Mouse (Mus musculus) intestine, embryonic 16.5 days (tissue): ENCODE data around the gene Mtrf1. TPM values are rescaled to one million over a fixed set of nuclear protein-coding genes. Genes with fewer than 3 reads are reported as not detected.
"Not testable (repeated sequence)": the region's sequence is repeated elsewhere in the genome, so short reads cannot be mapped to it uniquely, and the experiment has no call there.

Experiments
- ATAC-seq: fragments of 200-750 bp; cut with Nextera tagmentation; 2 replicates; pipeline ENCODE4 v1.8.0; 2017; ENCODE audit warnings: moderate TSS enrichment, moderate library complexity
- H3K27ac ChIP-seq: fragments of 300-500 bp; sonication (generic); 2 replicates; pipeline ENCODE4 v1.5.1; 2014; ENCODE audit warnings: mild to moderate bottlenecking, low read length
- H3K27me3 ChIP-seq: fragments of 300-500 bp; sonication (generic); replicated peaks from 2 replicates; pipeline ENCODE4 v1.6.1; 2014; ENCODE audit warnings: low read length, control low read depth, mixed read lengths; ENCODE audit not compliant: control insufficient read depth, insufficient read depth
- H3K36me3 ChIP-seq: fragments of 300-500 bp; sonication (generic); 2 replicates; pipeline ENCODE4 v1.6.1; 2014; ENCODE audit warnings: low read length, control low read depth; ENCODE audit not compliant: control insufficient read depth, insufficient read depth
- H3K4me1 ChIP-seq: fragments of 300-500 bp; sonication (generic); 2 replicates; pipeline ENCODE4 v1.6.1; 2014; ENCODE audit warnings: low read length, control low read depth, mixed read lengths; ENCODE audit not compliant: control insufficient read depth, insufficient read depth
- H3K4me2 ChIP-seq: fragments of 300-500 bp; sonication (generic); 2 replicates; pipeline ENCODE4 v1.6.1; 2014; ENCODE audit warnings: low read depth, low read length, control low read depth
- H3K4me3 ChIP-seq: fragments of 300-500 bp; sonication (generic); 2 replicates; pipeline ENCODE4 v1.5.1; 2014; ENCODE audit warnings: mild to moderate bottlenecking, low read length
- H3K9ac ChIP-seq: fragments of 300-500 bp; sonication (generic); 2 replicates; pipeline ENCODE4 v1.6.1; 2014; ENCODE audit warnings: low read depth, low read length
- H3K9me3 ChIP-seq: fragments of 300-500 bp; sonication (generic); 2 replicates; pipeline ENCODE4 v1.6.1; 2016; ENCODE audit warnings: low read length, control low read depth; ENCODE audit not compliant: control insufficient read depth
- WGBS: fragments of 180-500 bp; shearing (Covaris S2); extraction: QIAGEN DNeasy Blood & Tissue Kit; methylation state at CpG from one replicate; pipeline ENCODE4 v1.1.7; 2014; 5-methylcytosine and 5-hydroxymethylcytosine counted together
- polyA plus RNA-seq: library from polyadenylated mRNA; unstranded; fragments of >200 nt; fragmentation: Nextera tagmentation; extraction: Ambion mirVana; gene quantifications from 2 replicates; pipeline ENCODE4 v1.2.1, GENCODE M21; 2015

The Mtrf1 gene
- polyA plus RNA-seq, 1 experiment from 2014 or later: 11.5 TPM

GRCm38 (mm10) chr14:79407641-79408040, 10.1 kb downstream of the Mtrf1 start:
- H3K9me3 ChIP-seq: no peaks in the 10 kb centered on the region
- no peak overlapping the region for H3K4me3 ChIP-seq
- no peaks in the 10 kb centered on the region for H3K4me1 ChIP-seq
- no peak overlapping the region for H3K9ac ChIP-seq
- no peak overlapping the region for H3K4me2 ChIP-seq
- ATAC-seq: no peak
- no peaks in the 10 kb centered on the region for H3K27me3 ChIP-seq
- 69% methylated on average over 2 of the region's 2 CpGs for WGBS
- H3K36me3 ChIP-seq: peaks cover 5% of the 10 kb centered on the region; the same call in 1 of the 2 replicates
- no peak overlapping the region for H3K27ac ChIP-seq

- Histone ChIP-seq H3K4me3 (no peak overlapping the region), H3K4me1 (no peaks in the 10 kb centered on the region), H3K27me3 (no peaks in the 10 kb centered on the region), H3K4me2 (no peak overlapping the region), H3K9me3 (no peaks in the 10 kb centered on the region), H3K27ac (no peak overlapping the region), H3K36me3 (no peaks in the 10 kb centered on the region), H3K9ac (no peak overlapping the region)
- ATAC-seq: no peak
- WGBS: 88% methylated on average over 6 of the region's 6 CpGs
These were observed 11.8 kb downstream of the Mtrf1 start for GRCm38 (mm10) chr14:79409278-79409830.

GRCm38 (mm10) chr14:79410662-79411061, 13.1 kb downstream of the Mtrf1 start:
- no peaks in the 10 kb centered on the region for H3K36me3 ChIP-seq
- H3K9ac ChIP-seq: no peak overlapping the region
- no peaks in the 10 kb centered on the region for H3K27me3 ChIP-seq
- WGBS: 68% methylated on average over 2 of the region's 2 CpGs
- no peaks in the 10 kb centered on the region for H3K9me3 ChIP-seq
- no peaks in the 10 kb centered on the region for H3K4me1 ChIP-seq
- peak; percentile 48; the same call in 1 of the 2 replicates for ATAC-seq
- H3K4me2 ChIP-seq: no peak overlapping the region
- no peak overlapping the region for H3K27ac ChIP-seq
- H3K4me3 ChIP-seq: no peak overlapping the region

DNA sequence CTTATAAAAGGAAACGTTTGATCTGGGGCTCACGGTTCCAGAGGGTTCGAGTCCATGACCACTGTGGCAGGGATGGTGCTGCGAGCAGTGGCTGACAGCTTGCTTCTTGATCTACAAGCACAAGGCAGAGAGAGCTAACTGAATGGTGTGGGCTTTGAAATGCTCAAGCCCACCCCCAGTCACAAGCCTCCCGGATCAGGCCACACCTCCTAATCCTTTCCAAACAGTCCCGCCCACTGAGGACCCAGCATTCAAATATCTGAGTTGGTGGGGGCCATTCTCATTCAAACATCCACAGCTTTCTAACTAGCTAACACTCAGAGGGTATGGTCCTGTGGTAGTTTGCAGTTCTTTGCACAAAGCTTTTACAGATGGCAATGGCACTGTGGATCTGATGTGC, 15.5 kb downstream of the Mtrf1 start:
- no peaks in the 10 kb centered on the region for H3K4me1 ChIP-seq
- no peaks in the 10 kb centered on the region for H3K27me3 ChIP-seq
- WGBS: 81% methylated on average over 6 of the region's 6 CpGs
- no peak overlapping the region for H3K9ac ChIP-seq
- no peaks in the 10 kb centered on the region for H3K9me3 ChIP-seq
- H3K4me2 ChIP-seq: no peak overlapping the region
- no peak overlapping the region for H3K4me3 ChIP-seq
- no peak overlapping the region for H3K27ac ChIP-seq
- H3K36me3 ChIP-seq: no peaks in the 10 kb centered on the region
- ATAC-seq: no peak

DNA sequence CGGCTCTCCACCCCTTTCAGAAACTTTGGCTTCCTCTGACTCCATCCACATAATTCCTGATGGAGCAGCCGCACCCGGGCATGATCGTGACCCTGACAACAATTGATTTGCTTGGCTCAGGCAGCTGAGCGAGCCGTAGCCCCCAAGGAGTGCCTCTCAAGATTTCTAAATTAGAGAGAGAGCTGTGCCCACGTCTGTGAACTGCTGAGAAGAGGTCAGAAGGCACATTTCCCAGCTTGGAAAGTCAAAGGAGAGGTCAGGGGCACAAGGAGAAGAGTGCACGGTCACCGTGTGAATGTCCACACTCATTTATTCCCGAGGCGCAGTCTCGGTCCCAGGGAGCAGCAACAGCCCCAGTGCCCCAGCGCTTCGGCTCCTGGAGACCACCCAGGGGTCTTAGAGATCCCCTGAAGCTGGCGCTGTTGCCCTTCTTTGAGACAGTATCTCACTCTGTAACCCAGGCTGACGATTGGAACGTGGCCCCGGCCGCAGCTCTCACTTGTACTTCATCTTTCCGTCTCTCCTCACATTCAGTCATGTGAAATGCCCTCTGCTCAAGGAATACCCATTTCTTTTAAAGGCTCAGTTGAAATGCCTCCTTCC, 22.6 kb downstream of the Mtrf1 start:
- Histone ChIP-seq H3K4me1 (no peaks in the 10 kb centered on the region), H3K36me3 (no peaks in the 10 kb centered on the region; the same call in 1 of the 2 replicates), H3K27ac (no peak overlapping the region), H3K9ac (no peak overlapping the region), H3K9me3 (no peaks in the 10 kb centered on the region), H3K27me3 (no peaks in the 10 kb centered on the region), H3K4me2 (no peak overlapping the region), H3K4me3 (no peak overlapping the region)
- no peak for ATAC-seq
- 74% methylated on average over 20 of the region's 20 CpGs for WGBS

GRCm38 (mm10) chr14:79425979-79426729, 28.6 kb downstream of the Mtrf1 start, which contains the start of gene Kbtbd7:
Kbtbd7 (plus strand) TSS chr14:79426511.
- H3K27ac ChIP-seq: peak within 1 kb of the TSS; percentile 85
- no peaks in the 10 kb centered on the region; the same call in 1 of the 2 replicates for H3K4me1 ChIP-seq
- peak within 1 kb of the TSS; percentile 51 for H3K4me3 ChIP-seq
- 0 out of 2 replicates have a peak, but pooled peaks cover 5% of the 10 kb centered on the region for H3K36me3 ChIP-seq
- peak within 1 kb of the TSS; percentile 37 for H3K4me2 ChIP-seq
- ATAC-seq: peak; percentile 100
- H3K9ac ChIP-seq: peak within 1 kb of the TSS; percentile 69
- peaks cover 9% of the 10 kb centered on the region; the same call in 1 of the 2 replicates for H3K9me3 ChIP-seq
- under 1% methylated on average over 44 of the region's 44 CpGs for WGBS
- H3K27me3 ChIP-seq: no peaks in the 10 kb centered on the region

GRCm38 (mm10) chr14:79426730-79427365, 29.3 kb downstream of the Mtrf1 start:
- Histone ChIP-seq H3K4me2 (peak overlapping the region; percentile 37), H3K27ac (peak overlapping the region; percentile 85), H3K4me3 (peak overlapping the region; percentile 51), H3K9ac (peak overlapping the region; percentile 69)
- not testable (repeated sequence) for H3K4me1 ChIP-seq, H3K36me3 ChIP-seq, H3K9me3 ChIP-seq, H3K27me3 ChIP-seq
- WGBS: 75% methylated on average over 6 of the region's 59 CpGs
- peak; percentile 63 for ATAC-seq

DNA sequence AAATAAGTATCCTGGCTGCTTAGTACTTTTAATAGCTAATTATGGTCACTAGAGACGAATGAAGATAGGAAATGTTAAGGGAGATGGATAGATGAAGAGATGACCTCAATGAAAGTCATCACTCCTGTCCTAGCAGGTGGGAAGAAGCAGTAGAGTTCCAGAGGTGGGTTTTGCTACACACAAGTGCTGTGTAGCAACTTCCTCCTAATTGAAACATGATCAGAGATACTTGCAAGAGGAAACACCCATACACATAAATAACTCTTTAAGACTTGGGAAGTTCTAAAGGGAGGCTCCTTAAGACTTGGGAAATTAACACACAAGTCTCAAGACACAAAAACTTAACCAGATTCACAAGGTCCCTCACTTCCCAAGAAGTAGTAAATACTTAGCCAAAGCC, 36.5 kb downstream of the Mtrf1 start:
- no peak overlapping the region for H3K4me2 ChIP-seq
- no peaks in the 10 kb centered on the region for H3K9me3 ChIP-seq
- no peak overlapping the region for H3K4me3 ChIP-seq
- H3K27ac ChIP-seq: no peak overlapping the region
- no peaks in the 10 kb centered on the region for H3K4me1 ChIP-seq
- H3K27me3 ChIP-seq: no peaks in the 10 kb centered on the region
- no peak overlapping the region for H3K9ac ChIP-seq
- ATAC-seq: no peak
- H3K36me3 ChIP-seq: no peaks in the 10 kb centered on the region
- 85% methylated on average over 1 of the region's 1 CpGs for WGBS

DNA sequence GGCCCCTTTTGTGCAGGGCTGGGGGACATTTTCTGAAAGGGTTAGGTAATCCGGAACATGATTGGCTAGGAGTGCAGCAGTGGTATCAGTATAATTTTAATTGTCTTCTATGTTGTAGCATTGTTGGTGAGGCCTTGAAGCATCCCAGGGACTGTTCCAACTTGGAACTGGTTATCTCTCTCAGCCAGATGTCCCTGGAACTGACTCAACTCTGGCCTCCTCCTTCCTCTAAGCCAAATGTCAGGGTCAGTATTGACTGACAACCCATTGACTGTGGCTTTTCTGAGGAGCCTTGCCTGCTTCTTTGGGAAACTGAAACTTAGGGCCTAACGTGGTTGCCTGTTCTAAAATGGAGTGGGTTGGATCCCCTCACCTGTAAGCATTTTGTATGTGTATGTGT, 43.1 kb downstream of the Mtrf1 start:
- 93% methylated on average over 2 of the region's 2 CpGs for WGBS
- H3K9ac ChIP-seq: no peak overlapping the region
- no peak overlapping the region for H3K4me3 ChIP-seq
- no peaks in the 10 kb centered on the region for H3K4me1 ChIP-seq
- H3K36me3 ChIP-seq: no peaks in the 10 kb centered on the region
- no peaks in the 10 kb centered on the region for H3K9me3 ChIP-seq
- ATAC-seq: no peak
- no peaks in the 10 kb centered on the region for H3K27me3 ChIP-seq
- H3K27ac ChIP-seq: no peak overlapping the region
- H3K4me2 ChIP-seq: no peak overlapping the region
